Mouse (Mus musculus): ENCODE data around the gene Pdlim5. TPM values are rescaled to one million over a fixed set of nuclear protein-coding genes. Genes with fewer than 3 reads are reported as not detected.
A peak's percentile ranks its signal among the peaks of the same experiment; 100 is the strongest.

The Pdlim5 gene
- polyA plus RNA-seq, 1 experiment, result 27.4 TPM

GRCm38 (mm10) chr3:142273265-142273664, 122.2 kb downstream of the Pdlim5 start:
- H3K4me3 ChIP-seq (ENCODE audit: extremely low read depth, insufficient read depth, insufficient read length), result no peak overlapping the region
- TF ChIP-seq CTCF (IDR thresholded peaks at IDR 0.05; ENCODE audit: extremely low read depth, insufficient read depth, insufficient read length, insufficient replicate concordance) (no peak), POLR2A (IDR thresholded peaks at IDR 0.05; ENCODE audit: low read depth, low read length) (no peak)
- no peaks in the 10 kb centered on the region for H3K4me1 ChIP-seq (ENCODE audit: control insufficient read depth, insufficient read depth, insufficient read length)
- no peak for DNase-seq (ENCODE audit: low read depth in 1 of 2, low spot score in 2 of 2)
- H3K36me3 ChIP-seq (ENCODE audit: control insufficient read depth, insufficient read depth, low read length), result peaks cover 5% of the 10 kb centered on the region; the same call in 1 of the 2 replicates
- no peak overlapping the region for H3K27ac ChIP-seq (ENCODE audit: insufficient read depth, low read length)
- WGBS, result 64% methylated on average over 6 of the region's 6 CpGs
- H3K27me3 ChIP-seq (ENCODE audit: control insufficient read depth, insufficient read depth, low read length), result no peaks in the 10 kb centered on the region

- H3K4me1 ChIP-seq (ENCODE audit: control insufficient read depth, insufficient read depth, insufficient read length), result no peaks in the 10 kb centered on the region
- H3K36me3 ChIP-seq (ENCODE audit: control insufficient read depth, insufficient read depth, low read length), result peaks cover 2% of the 10 kb centered on the region; the same call in 1 of the 2 replicates
- TF ChIP-seq CTCF (IDR thresholded peaks at IDR 0.05; ENCODE audit: extremely low read depth, insufficient read depth, insufficient read length, insufficient replicate concordance) (no peak), POLR2A (IDR thresholded peaks at IDR 0.05; ENCODE audit: low read depth, low read length) (no peak)
- no peak overlapping the region for H3K27ac ChIP-seq (ENCODE audit: insufficient read depth, low read length)
- no peak for DNase-seq (ENCODE audit: low read depth in 1 of 2, low spot score in 2 of 2)
- H3K27me3 ChIP-seq (ENCODE audit: control insufficient read depth, insufficient read depth, low read length), result no peaks in the 10 kb centered on the region
- WGBS, result 86% methylated on average over 2 of the region's 2 CpGs
- H3K4me3 ChIP-seq (ENCODE audit: extremely low read depth, insufficient read depth, insufficient read length), result no peak overlapping the region
These were observed 139.1 kb downstream of the Pdlim5 start for GRCm38 (mm10) chr3:142256371-142256770.

GRCm38 (mm10) chr3:142252086-142252485, 143.4 kb downstream of the Pdlim5 start:
- H3K4me1 ChIP-seq (ENCODE audit: control insufficient read depth, insufficient read depth, insufficient read length), result no peaks in the 10 kb centered on the region
- no peak for DNase-seq (ENCODE audit: low read depth in 1 of 2, low spot score in 2 of 2)
- no peak overlapping the region for H3K27ac ChIP-seq (ENCODE audit: insufficient read depth, low read length)
- no peak overlapping the region for H3K4me3 ChIP-seq (ENCODE audit: extremely low read depth, insufficient read depth, insufficient read length)
- 88% methylated on average over 1 of the region's 1 CpGs for WGBS
- H3K36me3 ChIP-seq (ENCODE audit: control insufficient read depth, insufficient read depth, low read length), result no peaks in the 10 kb centered on the region; the same call in 1 of the 2 replicates
- H3K27me3 ChIP-seq (ENCODE audit: control insufficient read depth, insufficient read depth, low read length), result no peaks in the 10 kb centered on the region
- TF ChIP-seq POLR2A (IDR thresholded peaks at IDR 0.05; ENCODE audit: low read depth, low read length) (no peak), CTCF (IDR thresholded peaks at IDR 0.05; ENCODE audit: extremely low read depth, insufficient read depth, insufficient read length, insufficient replicate concordance) (no peak)

GRCm38 (mm10) chr3:142249458-142249857, 146.0 kb downstream of the Pdlim5 start:
- H3K27ac ChIP-seq (ENCODE audit: insufficient read depth, low read length), result no peak overlapping the region
- H3K4me1 ChIP-seq (ENCODE audit: control insufficient read depth, insufficient read depth, insufficient read length), result no peaks in the 10 kb centered on the region
- no peak overlapping the region for H3K4me3 ChIP-seq (ENCODE audit: extremely low read depth, insufficient read depth, insufficient read length)
- peaks cover 1% of the 10 kb centered on the region; the same call in 1 of the 2 replicates for H3K36me3 ChIP-seq (ENCODE audit: control insufficient read depth, insufficient read depth, low read length)
- H3K27me3 ChIP-seq (ENCODE audit: control insufficient read depth, insufficient read depth, low read length), result no peaks in the 10 kb centered on the region
- DNase-seq (ENCODE audit: low read depth in 1 of 2, low spot score in 2 of 2), result no peak
- 82% methylated on average over 2 of the region's 2 CpGs for WGBS
- TF ChIP-seq CTCF (IDR thresholded peaks at IDR 0.05; ENCODE audit: extremely low read depth, insufficient read depth, insufficient read length, insufficient replicate concordance) (no peak), POLR2A (IDR thresholded peaks at IDR 0.05; ENCODE audit: low read depth, low read length) (no peak)

GRCm38 (mm10) chr3:142243263-142243662, 152.2 kb downstream of the Pdlim5 start:
- H3K4me1 ChIP-seq (ENCODE audit: control insufficient read depth, insufficient read depth, insufficient read length), result no peaks in the 10 kb centered on the region; the same call in 1 of the 2 replicates
- peak; percentile 9 to 24 for DNase-seq (ENCODE audit: low read depth in 1 of 2, low spot score in 2 of 2)
- H3K4me3 ChIP-seq (ENCODE audit: extremely low read depth, insufficient read depth, insufficient read length), result no peak overlapping the region
- no peak overlapping the region for H3K27ac ChIP-seq (ENCODE audit: insufficient read depth, low read length)
- no peak for TF ChIP-seq POLR2A (IDR thresholded peaks at IDR 0.05; ENCODE audit: low read depth, low read length)
- no peak for TF ChIP-seq CTCF (IDR thresholded peaks at IDR 0.05; ENCODE audit: extremely low read depth, insufficient read depth, insufficient read length, insufficient replicate concordance)
- 33% methylated on average over 5 of the region's 5 CpGs for WGBS
- H3K27me3 ChIP-seq (ENCODE audit: control insufficient read depth, insufficient read depth, low read length), result no peaks in the 10 kb centered on the region
- peaks cover 1% of the 10 kb centered on the region; the same call in 1 of the 2 replicates for H3K36me3 ChIP-seq (ENCODE audit: control insufficient read depth, insufficient read depth, low read length)

GRCm38 (mm10) chr3:142239298-142239697, 156.2 kb downstream of the Pdlim5 start:
- no peak for TF ChIP-seq CTCF (IDR thresholded peaks at IDR 0.05; ENCODE audit: extremely low read depth, insufficient read depth, insufficient read length, insufficient replicate concordance)
- no peak for TF ChIP-seq POLR2A (IDR thresholded peaks at IDR 0.05; ENCODE audit: low read depth, low read length)
- Histone ChIP-seq H3K4me3 (ENCODE audit: extremely low read depth, insufficient read depth, insufficient read length) (no peak overlapping the region), H3K27ac (ENCODE audit: insufficient read depth, low read length) (no peak overlapping the region), H3K4me1 (ENCODE audit: control insufficient read depth, insufficient read depth, insufficient read length) (no peaks in the 10 kb centered on the region; the same call in 1 of the 2 replicates), H3K36me3 (ENCODE audit: control insufficient read depth, insufficient read depth, low read length) (no peaks in the 10 kb centered on the region), H3K27me3 (ENCODE audit: control insufficient read depth, insufficient read depth, low read length) (0 out of 2 replicates have a peak, but pooled peaks cover 1% of the 10 kb centered on the region)
- WGBS, result 100% methylated on average over 2 of the region's 2 CpGs
- no peak for DNase-seq (ENCODE audit: low read depth in 1 of 2, low spot score in 2 of 2)

- no peak overlapping the region for H3K27ac ChIP-seq (ENCODE audit: insufficient read depth, low read length)
- 93% methylated on average over 10 of the region's 10 CpGs for WGBS
- H3K36me3 ChIP-seq (ENCODE audit: control insufficient read depth, insufficient read depth, low read length), result no peaks in the 10 kb centered on the region
These were observed 157.0 kb downstream of the Pdlim5 start for GRCm38 (mm10) chr3:142238260-142239046.

More at GRCm38 (mm10) chr3:142238260-142239046, 157.0 kb downstream of the Pdlim5 start:
- no peak overlapping the region; the same call in 1 of the 2 replicates for H3K4me3 ChIP-seq (ENCODE audit: extremely low read depth, insufficient read depth, insufficient read length)
- no peak for DNase-seq (ENCODE audit: low read depth in 1 of 2, low spot score in 2 of 2)
- 0 out of 2 replicates have a peak, but pooled peaks cover 1% of the 10 kb centered on the region for H3K27me3 ChIP-seq (ENCODE audit: control insufficient read depth, insufficient read depth, low read length)
- no peak for TF ChIP-seq POLR2A (IDR thresholded peaks at IDR 0.05; ENCODE audit: low read depth, low read length)
- TF ChIP-seq CTCF (IDR thresholded peaks at IDR 0.05; ENCODE audit: extremely low read depth, insufficient read depth, insufficient read length, insufficient replicate concordance), result no peak
- no peaks in the 10 kb centered on the region; the same call in 1 of the 2 replicates for H3K4me1 ChIP-seq (ENCODE audit: control insufficient read depth, insufficient read depth, insufficient read length)
